Mouse (Mus musculus) adrenal gland, adult (tissue): ENCODE results near the gene Map4k5.

Experiments used
- DNase-seq, 2 experiments: peaks; one replicate each; pipeline ENCODE4 v3.0.0; 2022 to 2023; ENCODE audit warnings: low spot score in 1 of 2; ENCODE audit not compliant: inconsistent age in 2 of 2

Gene Map4k5

GRCm38 (mm10) chr12:69846499-69846898, 46.5 kb downstream of the Map4k5 start:
- DNase-seq, result no peak

GRCm38 (mm10) chr12:69845722-69846121, 47.3 kb downstream of the Map4k5 start:
- no peak for DNase-seq

- DNase-seq, result no peak
Measured at GRCm38 (mm10) chr12:69843531-69844445, 49.2 kb downstream of the Map4k5 start.

- DNase-seq, result no peak
Measured at GRCm38 (mm10) chr12:69838376-69838775, 54.6 kb downstream of the Map4k5 start.

GRCm38 (mm10) chr12:69833982-69834604, 58.9 kb downstream of the Map4k5 start:
- DNase-seq, result peak; percentile 47 to 74

- DNase-seq, result no peak
Measured at GRCm38 (mm10) chr12:69831239-69831910, 61.6 kb downstream of the Map4k5 start.

GRCm38 (mm10) chr12:69828214-69828613, 64.8 kb downstream of the Map4k5 start:
- peak in 1 of 2 experiments; percentile 51 for DNase-seq

- peak; percentile 43 to 68 for DNase-seq
Measured at GRCm38 (mm10) chr12:69824881-69825597, 68.0 kb downstream of the Map4k5 start.

GRCm38 (mm10) chr12:69814272-69814671, 78.7 kb downstream of the Map4k5 start:
- DNase-seq, result peak; percentile 82 to 90

- no peak for DNase-seq
Measured at GRCm38 (mm10) chr12:69813596-69813995, 79.4 kb downstream of the Map4k5 start.

GRCm38 (mm10) chr12:69812986-69813385, 80.0 kb downstream of the Map4k5 start:
- peak in 1 of 2 experiments; percentile 32 for DNase-seq

GRCm38 (mm10) chr12:69811976-69812375, 81.0 kb downstream of the Map4k5 start:
- DNase-seq, result no peak

GRCm38 (mm10) chr12:69809439-69809838, 83.6 kb downstream of the Map4k5 start:
- DNase-seq, result no peak

GRCm38 (mm10) chr12:69807399-69807985, 85.5 kb downstream of the Map4k5 start:
- no peak for DNase-seq

GRCm38 (mm10) chr12:69805148-69805547, 87.9 kb downstream of the Map4k5 start:
- DNase-seq, result no peak

GRCm38 (mm10) chr12:69804393-69805070, 88.5 kb downstream of the Map4k5 start:
- DNase-seq, result no peak

GRCm38 (mm10) chr12:69803196-69803595, 89.8 kb downstream of the Map4k5 start:
- DNase-seq, result no peak

- no peak for DNase-seq
Measured at GRCm38 (mm10) chr12:69800586-69800985, 92.4 kb downstream of the Map4k5 start.

- DNase-seq, result no peak
Measured at GRCm38 (mm10) chr12:69796311-69796710, 96.7 kb downstream of the Map4k5 start.
